Mouse (Mus musculus) small intestine, adult 2 months (tissue): ENCODE measurements around the gene Cript.

Source experiments
- CTCF ChIP-seq: fragments of 200-500 bp; IDR thresholded peaks from 2 replicates; pipeline ENCODE4 v1.5.1; 2012; ENCODE audit warnings: low read depth, mild to moderate bottlenecking, control low read depth, inconsistent platforms, low read length, moderate library complexity, mixed read lengths; ENCODE audit not compliant: insufficient replicate concordance, insufficient read length; ENCODE audit errors: extremely low read depth
- POLR2A ChIP-seq: fragments of 200-500 bp; IDR thresholded peaks from 2 replicates; pipeline ENCODE4 v1.6.1; 2012; ENCODE audit warnings: low read depth, mild to moderate bottlenecking, control low read depth, inconsistent platforms, low read length, moderate library complexity

DNA sequence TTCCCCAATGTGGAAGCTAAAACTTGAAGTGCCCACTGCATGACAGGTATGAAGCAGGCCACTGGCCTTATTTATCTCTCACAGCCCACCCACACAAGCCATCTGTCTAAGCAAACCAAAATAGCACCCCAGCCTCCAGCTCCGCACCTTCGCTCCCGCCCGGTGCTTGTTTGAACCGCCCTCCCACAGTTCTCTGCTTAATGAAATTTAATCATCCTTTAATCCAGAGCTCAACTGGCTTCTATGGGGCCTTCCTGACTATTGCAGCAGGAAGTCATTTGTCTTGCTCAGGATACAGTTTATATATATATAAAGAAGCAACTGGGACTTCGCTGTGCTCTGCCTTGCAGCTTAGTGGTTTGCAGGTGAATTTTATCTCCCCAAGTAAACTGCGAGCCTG is 38.1 kb downstream of the Cript start:
- TF ChIP-seq CTCF (no peak), POLR2A (no peak)
